Mouse (Mus musculus): Measurements from ENCODE around the gene Abhd17c.
"Not testable (repeated sequence)": the region's sequence is repeated elsewhere in the genome, so short reads cannot be mapped to it uniquely, and the experiment has no call there.

DNA sequence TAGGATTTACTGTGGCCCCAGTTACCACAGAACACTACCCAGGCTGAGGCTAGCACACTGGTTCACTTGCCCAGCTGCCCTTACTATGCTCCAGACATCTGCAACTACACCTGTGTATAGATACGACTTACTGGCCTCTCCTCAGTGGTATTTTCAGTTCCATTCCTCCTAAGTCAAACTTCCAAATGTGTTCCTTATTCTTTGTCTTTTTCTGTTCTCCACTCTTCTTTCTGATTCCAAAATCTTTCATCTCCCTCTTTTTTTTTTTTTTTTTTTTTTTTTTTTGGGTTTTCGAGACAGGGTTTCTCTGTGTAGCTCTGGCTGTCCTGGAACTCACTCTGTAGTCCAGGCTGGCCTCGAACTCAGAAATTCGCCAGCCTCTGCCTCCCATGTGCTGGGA, 28.0 kb downstream of the Abhd17c start:
- not testable (repeated sequence) for TF ChIP-seq FLI1 (IDR thresholded peaks at IDR 0.05; ENCODE audit: low read length); GATA1 (IDR thresholded peaks at IDR 0.05; ENCODE audit: borderline replicate concordance, low read length)
